Comparison of ENCODE assay signal across 8 mouse cellular contexts in the genomic region with DNA sequence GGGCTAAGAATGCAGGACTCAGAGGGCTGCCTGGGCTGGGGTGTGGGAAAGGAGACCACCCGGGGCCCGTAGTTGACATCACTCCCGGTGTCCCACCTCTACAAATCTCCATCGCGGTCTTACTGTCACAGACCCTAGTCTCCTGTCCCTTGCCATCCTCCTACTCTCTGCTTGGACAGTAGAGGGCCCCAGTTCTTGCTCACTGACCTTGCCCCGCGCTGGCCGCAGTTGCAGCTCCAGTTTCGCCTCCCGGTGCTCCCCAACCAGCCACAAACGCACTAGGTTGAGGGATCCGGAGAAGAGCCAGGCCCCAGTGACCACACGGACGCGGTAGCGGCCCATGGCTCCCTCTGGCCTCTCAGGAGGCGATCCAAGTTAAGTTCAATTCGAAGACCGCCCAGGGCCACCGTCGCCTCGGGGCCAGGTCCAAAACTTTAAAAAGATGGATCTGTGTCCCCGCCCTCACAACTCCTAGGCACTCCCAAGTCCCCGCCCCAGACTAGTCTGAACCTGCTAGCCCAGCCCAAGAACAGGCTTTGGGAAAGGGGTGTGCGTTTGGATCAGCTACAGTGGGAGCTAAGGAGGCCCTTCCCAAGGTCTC. TPM values are rescaled to one million over a fixed set of nuclear protein-coding genes. Genes with fewer than 3 reads are reported as not detected.
DNase-seq lines count a peak whose midpoint lies in the region; ATAC-seq lines count a peak whose summit lies in the region.

TSS of gene Alox12 (minus strand) at position 423 of the 601 bp plus-strand sequence.

- 1% methylated on average over 25 of the region's 25 CpGs for WGBS in embryonic facial prominence, embryonic 13.5 days
- WGBS in limb, embryonic 11.5 days, result under 1% methylated on average over 25 of the region's 25 CpGs
- 1% methylated on average over 25 of the region's 25 CpGs for WGBS in midbrain, embryonic 12.5 days

- H3K27ac ChIP-seq in embryonic facial prominence, embryonic 13.5 days, result no peak within 1 kb of the TSS
- no peak within 1 kb of the TSS for H3K27ac ChIP-seq in limb, embryonic 11.5 days (replicated peaks; ENCODE audit: low read depth, low read length)
- H3K27ac ChIP-seq in midbrain, embryonic 12.5 days (replicated peaks), result no peak within 1 kb of the TSS

- H3K27me3 ChIP-seq in embryonic facial prominence, embryonic 13.5 days, result peaks cover 66% of the 10 kb centered on the region
- peaks cover 34% of the 10 kb centered on the region for H3K27me3 ChIP-seq in limb, embryonic 11.5 days (ENCODE audit: control insufficient read depth, insufficient read depth, low read length)
- peaks cover 63% of the 10 kb centered on the region for H3K27me3 ChIP-seq in midbrain, embryonic 12.5 days

- peaks cover 13% of the 10 kb centered on the region for H3K4me1 ChIP-seq in embryonic facial prominence, embryonic 13.5 days
- no peaks in the 10 kb centered on the region for H3K4me1 ChIP-seq in limb, embryonic 11.5 days (ENCODE audit: control insufficient read depth, insufficient read depth, low read length)
- H3K4me1 ChIP-seq in midbrain, embryonic 12.5 days, result peaks cover 6% of the 10 kb centered on the region; the same call in 1 of the 2 replicates

- H3K9ac ChIP-seq in embryonic facial prominence, embryonic 13.5 days, result peak within 1 kb of the TSS; percentile 54
- H3K9ac ChIP-seq in limb, embryonic 11.5 days (ENCODE audit: low read length), result no peak within 1 kb of the TSS
- peak within 1 kb of the TSS; percentile 24; the same call in 1 of the 2 replicates for H3K9ac ChIP-seq in midbrain, embryonic 12.5 days (replicated peaks)

- no peak for ATAC-seq in embryonic facial prominence, embryonic 13.5 days (ENCODE audit: insufficient number of reproducible peaks, insufficient read depth, low FRiP score, low TSS enrichment, low read depth)
- ATAC-seq in limb, embryonic 11.5 days (ENCODE audit: insufficient number of reproducible peaks, low FRiP score, low TSS enrichment, low read depth), result no peak
- ATAC-seq in midbrain, embryonic 12.5 days (ENCODE audit: low FRiP score, low read depth), result no peak

- intact Hi-C loops in heart, postnatal 14 days (cut with DNase I), result loop anchor here (1.0 kb wide), 1 partner anchor 54 kb away; no protein-coding TSS in a partner anchor

- H3K36me3 ChIP-seq in embryonic facial prominence, embryonic 13.5 days, result no peaks in the 10 kb centered on the region
- H3K36me3 ChIP-seq in limb, embryonic 11.5 days (ENCODE audit: control insufficient read depth, insufficient read depth, low read length), result no peaks in the 10 kb centered on the region
- no peaks in the 10 kb centered on the region for H3K36me3 ChIP-seq in midbrain, embryonic 12.5 days

- peak within 1 kb of the TSS; percentile 36 for H3K4me3 ChIP-seq in embryonic facial prominence, embryonic 13.5 days
- H3K4me3 ChIP-seq in limb, embryonic 11.5 days (ENCODE audit: low read depth, low read length), result peak within 1 kb of the TSS; percentile 20; the same call in 1 of the 2 replicates
- H3K4me3 ChIP-seq in midbrain, embryonic 12.5 days, result peak within 1 kb of the TSS; percentile 22

- H3K9me3 ChIP-seq in embryonic facial prominence, embryonic 13.5 days, result no peaks in the 10 kb centered on the region
- no peaks in the 10 kb centered on the region for H3K9me3 ChIP-seq in limb, embryonic 11.5 days (ENCODE audit: control insufficient read depth, low read length)
- H3K9me3 ChIP-seq in midbrain, embryonic 12.5 days, result no peaks in the 10 kb centered on the region

- H3K4me2 ChIP-seq in embryonic facial prominence, embryonic 13.5 days, result peak within 1 kb of the TSS; percentile 59
- peak within 1 kb of the TSS; percentile 47 for H3K4me2 ChIP-seq in limb, embryonic 11.5 days (ENCODE audit: low read depth, severe bottlenecking)
- H3K4me2 ChIP-seq in midbrain, embryonic 12.5 days (replicated peaks), result peak within 1 kb of the TSS; percentile 42

- DNase-seq in cerebellum, postnatal 10 days, result peak; percentile 61 to 67
- no peak for DNase-seq in cerebellum, postnatal 4 days (ENCODE audit: low spot score in 2 of 2)
- peak; percentile 59 to 63 for DNase-seq in heart, postnatal 14 days
- peak; percentile 55 for DNase-seq in limb, embryonic 11.5 days (ENCODE audit: low spot score)
- DNase-seq in right cerebral cortex, postnatal 36 days (ENCODE audit: low spot score in 2 of 2), result no peak
- DNase-seq in layer of hippocampus, postnatal 14 days (ENCODE audit: low spot score in 2 of 2), result no peak

RNA-seq across cellular contexts. Expression of gene Alox12, which starts in this region (rescaled TPM):
- polyA plus RNA-seq in embryonic facial prominence, embryonic 13.5 days (2015; fragmentation: Nextera tagmentation; extraction: Ambion mirVana), result 6.7 and 7.6 TPM in 2 replicates
- total RNA-seq in heart, postnatal 14 days (2021), result 1 to 10 TPM; 2.7 to 3.1 TPM
- 3.3 and 3.6 TPM in 2 replicates for polyA plus RNA-seq in limb, embryonic 11.5 days (2014; fragmentation: Nextera tagmentation; extraction: Ambion mirVana)
- polyA plus RNA-seq in midbrain, embryonic 12.5 days (2016; fragmentation: Nextera tagmentation; extraction: Ambion mirVana), result 1.7 and 1.8 TPM in 2 replicates
- total RNA-seq in layer of hippocampus, postnatal 14 days (2021), result under 1 TPM in 1 of 2 experiments, not detected in 1; 0.48 TPM

Comparison
In these comparisons a context has a peak if more than half of its experiments do, and no peak if none do; other contexts are left out.
1. DNase-seq: peak in cerebellum, postnatal 10 days (2 of 2), heart, postnatal 14 days (2 of 2) and limb, embryonic 11.5 days (single experiment); none in cerebellum, postnatal 4 days (0 of 2), right cerebral cortex, postnatal 36 days (0 of 2) and layer of hippocampus, postnatal 14 days (0 of 2).
2. Peak in every context shown above with its lines, with median percentiles within 50 percentile points of each other: H3K4me2 ChIP-seq and H3K4me3 ChIP-seq.